Mouse (Mus musculus) neural tube, embryonic 15.5 days (tissue): Measurements from ENCODE around the gene Ppp1r12b. TPM values are rescaled to one million over a fixed set of nuclear protein-coding genes. Genes with fewer than 3 reads are reported as not detected.
A peak's percentile ranks its signal among the peaks of the same experiment; 100 is the strongest.

Experiments used
- ATAC-seq: fragments of 200-750 bp; cut with Nextera tagmentation; 2 replicates; pipeline ENCODE4 v1.8.0; 2017; ENCODE audit warnings: mild to moderate bottlenecking, moderate TSS enrichment, moderate library complexity; ENCODE audit not compliant: low FRiP score
- H3K27ac ChIP-seq: fragments of 300-500 bp; sonication (generic); replicated peaks from 2 replicates; pipeline ENCODE4 v1.5.1; 2015; ENCODE audit warnings: mild to moderate bottlenecking, inconsistent platforms
- H3K27me3 ChIP-seq: fragments of 300-500 bp; sonication (generic); replicated peaks from 2 replicates; pipeline ENCODE4 v1.6.1; 2015; ENCODE audit warnings: inconsistent platforms
- H3K36me3 ChIP-seq: fragments of 300-500 bp; sonication (generic); 2 replicates; pipeline ENCODE4 v1.6.1; 2015; ENCODE audit warnings: inconsistent platforms
- H3K4me1 ChIP-seq: fragments of 300-500 bp; sonication (generic); 2 replicates; pipeline ENCODE4 v1.6.1; 2015; ENCODE audit warnings: inconsistent platforms
- H3K4me2 ChIP-seq: fragments of 300-500 bp; sonication (generic); 2 replicates; pipeline ENCODE4 v1.6.1; 2015; ENCODE audit warnings: inconsistent platforms, mild to moderate bottlenecking, moderate library complexity
- H3K4me3 ChIP-seq: fragments of 300-500 bp; sonication (generic); replicated peaks from 2 replicates; pipeline ENCODE4 v1.5.1; 2015; ENCODE audit warnings: mild to moderate bottlenecking, inconsistent platforms
- H3K9ac ChIP-seq: fragments of 300-500 bp; sonication (generic); replicated peaks from 2 replicates; pipeline ENCODE4 v1.6.1; 2015; ENCODE audit warnings: mild to moderate bottlenecking, inconsistent platforms
- H3K9me3 ChIP-seq: fragments of 300-500 bp; sonication (generic); replicated peaks from 2 replicates; pipeline ENCODE4 v1.6.1; 2016; ENCODE audit warnings: inconsistent platforms
- WGBS: fragments of 180-500 bp; shearing (Covaris S2); methylation state at CpG from one replicate; pipeline ENCODE4 v1.1.7; 2015; ENCODE audit warnings: mixed read lengths; 5-methylcytosine and 5-hydroxymethylcytosine counted together
- polyA plus RNA-seq: library from polyadenylated mRNA; unstranded; fragments of >200 nt; fragmentation: Nextera tagmentation; extraction: Ambion mirVana; gene quantifications from 2 replicates; pipeline ENCODE4 v1.2.1, GENCODE M21; 2015

Gene Ppp1r12b
- 13.3 and 16.3 TPM in 2 replicates for polyA plus RNA-seq

GRCm38 (mm10) chr1:134955637-134956176 is at the start of gene Ppp1r12b:
TSS of gene Ppp1r12b (minus strand) at chr1:134955942.
- Histone ChIP-seq H3K9me3 (no peaks in the 10 kb centered on the region), H3K9ac (peak within 1 kb of the TSS; percentile 88), H3K27ac (peak within 1 kb of the TSS; percentile 96), H3K27me3 (no peaks in the 10 kb centered on the region), H3K4me2 (peak within 1 kb of the TSS; percentile 79), H3K4me3 (peak within 1 kb of the TSS; percentile 92), H3K4me1 (peaks cover 17% of the 10 kb centered on the region), H3K36me3 (no peaks in the 10 kb centered on the region)
- under 1% methylated on average over 39 of the region's 39 CpGs for WGBS
- ATAC-seq = peak; percentile 99

- H3K4me2 ChIP-seq = no peak overlapping the region
- no peak overlapping the region for H3K27ac ChIP-seq
- no peaks in the 10 kb centered on the region for H3K9me3 ChIP-seq
- H3K9ac ChIP-seq = no peak overlapping the region
- no peaks in the 10 kb centered on the region for H3K36me3 ChIP-seq
- no peak overlapping the region for H3K4me3 ChIP-seq
- H3K4me1 ChIP-seq = 0 out of 2 replicates have a peak, but pooled peaks cover 3% of the 10 kb centered on the region
- 60% methylated on average over 4 of the region's 4 CpGs for WGBS
- ATAC-seq = no peak
- no peaks in the 10 kb centered on the region for H3K27me3 ChIP-seq
These were observed 47.6 kb upstream of the Ppp1r12b start for GRCm38 (mm10) chr1:135003346-135003745.

- H3K4me3 ChIP-seq = no peak overlapping the region
- H3K9me3 ChIP-seq = no peaks in the 10 kb centered on the region
- H3K4me2 ChIP-seq = no peak overlapping the region
- no peak overlapping the region for H3K9ac ChIP-seq
- no peak overlapping the region for H3K27ac ChIP-seq
- H3K36me3 ChIP-seq = no peaks in the 10 kb centered on the region
- peaks cover 8% of the 10 kb centered on the region; the same call in 1 of the 2 replicates for H3K4me1 ChIP-seq
- ATAC-seq = no peak
- no peaks in the 10 kb centered on the region for H3K27me3 ChIP-seq
- 82% methylated on average over 9 of the region's 9 CpGs for WGBS
These were observed 44.8 kb upstream of the Ppp1r12b start for GRCm38 (mm10) chr1:135000527-135000926.

GRCm38 (mm10) chr1:134998231-134998630 is 42.5 kb upstream of the Ppp1r12b start:
- H3K27ac ChIP-seq = no peak overlapping the region
- H3K4me3 ChIP-seq = no peak overlapping the region
- WGBS = 81% methylated on average over 8 of the region's 8 CpGs
- no peak overlapping the region for H3K4me2 ChIP-seq
- ATAC-seq = peak; percentile 61
- no peaks in the 10 kb centered on the region for H3K27me3 ChIP-seq
- H3K9me3 ChIP-seq = no peaks in the 10 kb centered on the region
- H3K9ac ChIP-seq = no peak overlapping the region
- H3K4me1 ChIP-seq = peaks cover 8% of the 10 kb centered on the region; the same call in 1 of the 2 replicates
- H3K36me3 ChIP-seq = no peaks in the 10 kb centered on the region

GRCm38 (mm10) chr1:134997568-134997967 is 41.8 kb upstream of the Ppp1r12b start:
- ATAC-seq = no peak
- Histone ChIP-seq H3K9ac (no peak overlapping the region), H3K4me2 (no peak overlapping the region)

GRCm38 (mm10) chr1:134996471-134996870 is 40.7 kb upstream of the Ppp1r12b start:
- 0 out of 2 replicates have a peak, but pooled peaks cover 3% of the 10 kb centered on the region for H3K27me3 ChIP-seq
- no peaks in the 10 kb centered on the region for H3K9me3 ChIP-seq
- H3K4me3 ChIP-seq = no peak overlapping the region
- no peak overlapping the region for H3K4me2 ChIP-seq
- WGBS = 92% methylated on average over 7 of the region's 7 CpGs
- ATAC-seq = no peak
- no peak overlapping the region for H3K9ac ChIP-seq
- peaks cover 7% of the 10 kb centered on the region; the same call in 1 of the 2 replicates for H3K4me1 ChIP-seq
- H3K27ac ChIP-seq = no peak overlapping the region
- H3K36me3 ChIP-seq = no peaks in the 10 kb centered on the region

More at GRCm38 (mm10) chr1:134997568-134997967, 41.8 kb upstream of the Ppp1r12b start:
- peaks cover 7% of the 10 kb centered on the region; the same call in 1 of the 2 replicates for H3K4me1 ChIP-seq
- no peak overlapping the region for H3K27ac ChIP-seq
- WGBS = 83% methylated on average over 5 of the region's 5 CpGs
- no peaks in the 10 kb centered on the region for H3K9me3 ChIP-seq
- H3K36me3 ChIP-seq = no peaks in the 10 kb centered on the region
- H3K4me3 ChIP-seq = no peak overlapping the region
- no peaks in the 10 kb centered on the region for H3K27me3 ChIP-seq

GRCm38 (mm10) chr1:134995954-134996353 is 40.2 kb upstream of the Ppp1r12b start:
- H3K4me3 ChIP-seq = no peak overlapping the region
- no peaks in the 10 kb centered on the region for H3K9me3 ChIP-seq
- 0 out of 2 replicates have a peak, but pooled peaks cover 3% of the 10 kb centered on the region for H3K27me3 ChIP-seq
- H3K9ac ChIP-seq = no peak overlapping the region
- H3K4me2 ChIP-seq = no peak overlapping the region
- H3K36me3 ChIP-seq = no peaks in the 10 kb centered on the region
- ATAC-seq = no peak
- H3K27ac ChIP-seq = no peak overlapping the region
- 36% methylated on average over 1 of the region's 1 CpGs for WGBS
- H3K4me1 ChIP-seq = peaks cover 7% of the 10 kb centered on the region; the same call in 1 of the 2 replicates

GRCm38 (mm10) chr1:134995437-134995836 is 39.7 kb upstream of the Ppp1r12b start:
- H3K27ac ChIP-seq = no peak overlapping the region
- WGBS = 52% methylated on average over 4 of the region's 4 CpGs
- peaks cover 7% of the 10 kb centered on the region; the same call in 1 of the 2 replicates for H3K4me1 ChIP-seq
- H3K27me3 ChIP-seq = peaks cover 3% of the 10 kb centered on the region; the same call in 1 of the 2 replicates
- no peak overlapping the region for H3K4me2 ChIP-seq
- ATAC-seq = no peak
- H3K36me3 ChIP-seq = no peaks in the 10 kb centered on the region
- no peaks in the 10 kb centered on the region for H3K9me3 ChIP-seq
- H3K9ac ChIP-seq = no peak overlapping the region
- H3K4me3 ChIP-seq = no peak overlapping the region

GRCm38 (mm10) chr1:134994739-134995138 is 39.0 kb upstream of the Ppp1r12b start:
- H3K4me3 ChIP-seq = no peak overlapping the region
- H3K9me3 ChIP-seq = no peaks in the 10 kb centered on the region
- H3K4me1 ChIP-seq = peaks cover 7% of the 10 kb centered on the region; the same call in 1 of the 2 replicates
- H3K27ac ChIP-seq = no peak overlapping the region
- H3K4me2 ChIP-seq = no peak overlapping the region
- H3K36me3 ChIP-seq = no peaks in the 10 kb centered on the region
- WGBS = 83% methylated on average over 3 of the region's 3 CpGs
- H3K9ac ChIP-seq = no peak overlapping the region
- no peak for ATAC-seq
- peaks cover 3% of the 10 kb centered on the region; the same call in 1 of the 2 replicates for H3K27me3 ChIP-seq

GRCm38 (mm10) chr1:134992046-134992645 is 36.4 kb upstream of the Ppp1r12b start:
- WGBS = 59% methylated on average over 8 of the region's 8 CpGs
- Histone ChIP-seq H3K36me3 (no peaks in the 10 kb centered on the region), H3K4me3 (no peak overlapping the region), H3K27ac (no peak overlapping the region), H3K4me1 (peaks cover 16% of the 10 kb centered on the region; the same call in 1 of the 2 replicates), H3K9ac (no peak overlapping the region), H3K4me2 (no peak overlapping the region), H3K27me3 (peaks cover 9% of the 10 kb centered on the region), H3K9me3 (no peaks in the 10 kb centered on the region)
- no peak for ATAC-seq

- no peak overlapping the region for H3K4me2 ChIP-seq
- no peak for ATAC-seq
- no peak overlapping the region for H3K9ac ChIP-seq
- no peaks in the 10 kb centered on the region for H3K9me3 ChIP-seq
- H3K4me1 ChIP-seq = peaks cover 9% of the 10 kb centered on the region; the same call in 1 of the 2 replicates
- no peak overlapping the region for H3K27ac ChIP-seq
- 11% methylated on average over 7 of the region's 7 CpGs for WGBS
- H3K36me3 ChIP-seq = no peaks in the 10 kb centered on the region
- H3K27me3 ChIP-seq = peaks cover 10% of the 10 kb centered on the region
- no peak overlapping the region for H3K4me3 ChIP-seq
These were observed 33.6 kb upstream of the Ppp1r12b start for GRCm38 (mm10) chr1:134989372-134989771.

GRCm38 (mm10) chr1:134987962-134988341 is 32.2 kb upstream of the Ppp1r12b start:
- Histone ChIP-seq H3K4me2 (peak overlapping the region; percentile 67), H3K36me3 (no peaks in the 10 kb centered on the region), H3K4me3 (peak overlapping the region; percentile 43), H3K27me3 (peaks cover 10% of the 10 kb centered on the region), H3K27ac (0 out of 2 replicates have a peak overlapping the region, but pooled peaks have one; percentile 3), H3K9ac (peak overlapping the region; percentile 43), H3K4me1 (peaks cover 9% of the 10 kb centered on the region; the same call in 1 of the 2 replicates), H3K9me3 (no peaks in the 10 kb centered on the region)
- WGBS = 10% methylated on average over 14 of the region's 14 CpGs
- peak; percentile 56; the same call in 1 of the 2 replicates for ATAC-seq
